ENCODE assay signal across 32 mouse cellular contexts in the genomic region with DNA sequence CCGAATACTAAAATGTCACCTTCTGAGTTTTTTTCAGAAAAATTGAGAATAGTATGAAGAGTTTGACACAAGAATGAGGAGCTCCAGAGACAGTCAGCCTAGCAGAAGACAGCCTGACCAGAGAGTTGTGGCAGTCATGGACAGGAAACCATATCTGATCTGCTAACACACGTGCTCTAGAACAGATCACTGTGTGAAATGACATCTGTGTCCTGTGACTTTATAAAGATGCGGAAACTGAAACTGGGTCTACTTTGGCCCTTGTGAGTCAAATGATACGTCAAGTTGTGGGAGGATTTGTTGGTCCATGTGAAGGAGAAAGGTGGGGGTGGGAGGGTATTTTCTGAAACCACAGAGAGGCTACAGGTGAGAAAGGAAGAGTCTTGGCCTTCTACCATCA. TPM values are rescaled to one million over a fixed set of nuclear protein-coding genes. Genes with fewer than 3 reads are reported as not detected.
DNase-seq lines count a peak whose midpoint lies in the region; ATAC-seq and TF ChIP-seq lines count a peak whose summit lies in the region.
"Had no signal": no experiment of that assay in that cellular context is flagged by ENCODE, and none has a peak within 500 bp of the region (broad histone marks: within the 10 kb centered on the region; RNA-seq: fewer than 3 reads in every experiment).

No protein-coding gene starts in this region.

- H3K4me1 ChIP-seq in CH12.LX (ENCODE audit: control insufficient read depth in 1 of 2, insufficient read depth in 2 of 2): peaks cover 10 to 19% of the 10 kb centered on the region in 2 experiments
- H3K4me1 ChIP-seq in forebrain, embryonic 14.5 days (ENCODE audit: control insufficient read depth, insufficient read depth, low read length): no peaks in the 10 kb centered on the region
- no peaks in the 10 kb centered on the region for H3K4me1 ChIP-seq in midbrain, postnatal 0 days (ENCODE audit: insufficient read depth, low read length)
- H3K4me1 ChIP-seq: embryonic facial prominence, embryonic 12.5 days; embryonic facial prominence, embryonic 15.5 days; forebrain, embryonic 15.5 days; hindbrain, embryonic 12.5 days; hindbrain, embryonic 15.5 days had no signal

- H3K36me3 ChIP-seq in CH12.LX (replicated peaks in 1 of 2; ENCODE audit: control insufficient read depth in 1 of 2, insufficient read depth in 1 of 2, low read length in 1 of 2) (no peaks in the 10 kb centered on the region), macrophage (ENCODE audit: inconsistent target) (no peaks in the 10 kb centered on the region)
- no peaks in the 10 kb centered on the region for H3K36me3 ChIP-seq in forebrain, embryonic 14.5 days (ENCODE audit: control insufficient read depth, insufficient read depth, low read length)
- no peaks in the 10 kb centered on the region for H3K36me3 ChIP-seq in midbrain, postnatal 0 days (ENCODE audit: insufficient read depth, low read length)
- H3K36me3 ChIP-seq: embryonic facial prominence, embryonic 12.5 days; embryonic facial prominence, embryonic 15.5 days; forebrain, embryonic 15.5 days; hindbrain, embryonic 12.5 days; hindbrain, embryonic 15.5 days had no signal

- ATAC-seq in monocyte, adult 5-6 weeks (replicated peaks; ENCODE audit: insufficient number of reproducible peaks, low FRiP score, low TSS enrichment, poor library complexity, severe bottlenecking): peak; percentile 29; the same call in 1 of the 2 replicates
- no peak for ATAC-seq in cerebellum, adult (ENCODE audit: insufficient number of reproducible peaks, low FRiP score, low TSS enrichment)
- ATAC-seq in forebrain, embryonic 14.5 days: no peak
- no peak for ATAC-seq in midbrain, postnatal 0 days (ENCODE audit: low FRiP score)
- ATAC-seq: activated CD4-positive, CD25-positive, alpha-beta regulatory T cell, adult 4 months; CD4-positive, CD25-positive, alpha-beta regulatory T cell, adult 4 months; forebrain, embryonic 15.5 days had no signal

- in situ Hi-C loops in CH12.LX (cut with MboI; ENCODE audit: low pct_ligation_motif_present, low pct_unique_long_range_greater_than_20kb, low sequenced_read_pairs): no loop called here

- H3K9ac ChIP-seq in CH12.LX (ENCODE audit: insufficient read depth, low read depth): no peak overlapping the region
- no peak overlapping the region for H3K9ac ChIP-seq in forebrain, embryonic 14.5 days (ENCODE audit: low read length)
- H3K9ac ChIP-seq in midbrain, postnatal 0 days (replicated peaks; ENCODE audit: low read length, poor library complexity, severe bottlenecking): no peak overlapping the region
- H3K9ac ChIP-seq: embryonic facial prominence, embryonic 12.5 days; embryonic facial prominence, embryonic 15.5 days; forebrain, embryonic 15.5 days; hindbrain, embryonic 12.5 days; hindbrain, embryonic 15.5 days had no signal

- H3K79me2 ChIP-seq in CH12.LX (replicated peaks; ENCODE audit: control insufficient read depth, extremely low read depth, insufficient read depth, poor library complexity, severe bottlenecking) (no peaks in the 10 kb centered on the region), macrophage (ENCODE audit: inconsistent target) (no peaks in the 10 kb centered on the region)

- no peaks in the 10 kb centered on the region for H3K27me3 ChIP-seq in CH12.LX (replicated peaks)
- no peaks in the 10 kb centered on the region; the same call in 1 of the 2 replicates for H3K27me3 ChIP-seq in forebrain, embryonic 14.5 days (replicated peaks; ENCODE audit: control insufficient read depth, insufficient read depth, low read length)
- H3K27me3 ChIP-seq in midbrain, postnatal 0 days (ENCODE audit: insufficient read depth, low read length): no peaks in the 10 kb centered on the region
- H3K27me3 ChIP-seq: embryonic facial prominence, embryonic 12.5 days; embryonic facial prominence, embryonic 15.5 days; forebrain, embryonic 15.5 days; hindbrain, embryonic 12.5 days; hindbrain, embryonic 15.5 days had no signal

- dilution Hi-C loops in CH12.LX (cut with MboI; ENCODE audit: extremely low pct_ligation_motif_present, extremely low pct_unique_long_range_greater_than_20kb, low sequenced_read_pairs): no loop called here

- peaks cover 6% of the 10 kb centered on the region for H3K9me3 ChIP-seq in CH12.LX (replicated peaks; ENCODE audit: low read length)
- H3K9me3 ChIP-seq in forebrain, embryonic 14.5 days (replicated peaks; ENCODE audit: control insufficient read depth, low read length): no peaks in the 10 kb centered on the region
- H3K9me3 ChIP-seq in midbrain, postnatal 0 days (ENCODE audit: low read length): 0 out of 2 replicates have a peak, but pooled peaks cover 3% of the 10 kb centered on the region
- H3K9me3 ChIP-seq: forebrain, embryonic 15.5 days; hindbrain, embryonic 12.5 days; hindbrain, embryonic 15.5 days had no signal

- no peak for TF ChIP-seq CTCF in CH12.LX (conservative IDR thresholded peaks at IDR 0.05 in 1 of 2, IDR thresholded peaks at IDR 0.05 in 1 of 2; ENCODE audit: low read depth in 2 of 2, low read length in 2 of 2)
- no peak for TF ChIP-seq CTCF in midbrain, postnatal 0 days (IDR thresholded peaks at IDR 0.05)

- TF ChIP-seq POLR2A in CH12.LX (IDR thresholded peaks at IDR 0.05; ENCODE audit: low read depth, low read length): no peak

- H3K4me2 ChIP-seq in CH12.LX (ENCODE audit: insufficient read depth, low read depth, poor library complexity, severe bottlenecking): peak overlapping the region; percentile 31
- no peak overlapping the region for H3K4me2 ChIP-seq in forebrain, embryonic 14.5 days (ENCODE audit: low read length)
- no peak overlapping the region for H3K4me2 ChIP-seq in midbrain, postnatal 0 days (ENCODE audit: low read depth, low read length, poor library complexity, severe bottlenecking)
- H3K4me2 ChIP-seq: embryonic facial prominence, embryonic 12.5 days; embryonic facial prominence, embryonic 15.5 days; forebrain, embryonic 15.5 days; heart, embryonic 11.5 days; hindbrain, embryonic 12.5 days; hindbrain, embryonic 15.5 days had no signal

- WGBS in macrophage (ENCODE audit: missing documents): 70% methylated on average over 4 of the region's 4 CpGs
- WGBS in forebrain, embryonic 14.5 days: 91% methylated on average over 4 of the region's 4 CpGs
- 81% methylated on average over 4 of the region's 4 CpGs for WGBS in midbrain, postnatal 0 days

- H3K27ac ChIP-seq in CH12.LX (ENCODE audit: insufficient read depth, low read depth) (no peak overlapping the region), macrophage (peak overlapping the region; percentile 5; the same call in 1 of the 2 replicates)
- no peak overlapping the region for H3K27ac ChIP-seq in forebrain, embryonic 14.5 days (ENCODE audit: low read depth, low read length)
- no peak overlapping the region for H3K27ac ChIP-seq in midbrain, postnatal 0 days (ENCODE audit: low read depth, low read length)
- H3K27ac ChIP-seq: embryonic facial prominence, embryonic 12.5 days; embryonic facial prominence, embryonic 15.5 days; forebrain, embryonic 15.5 days; heart, adult 2 months; hindbrain, embryonic 12.5 days; hindbrain, embryonic 15.5 days had no signal

- no peak for TF ChIP-seq RAD21 in CH12.LX (IDR thresholded peaks at IDR 0.05; ENCODE audit: low read depth, low read length)

- H3K4me3 ChIP-seq in CH12.LX (replicated peaks in 1 of 3; ENCODE audit: low read depth in 2 of 3, low read length in 2 of 3, poor library complexity in 1 of 3) (no peak overlapping the region), macrophage (ENCODE audit: inconsistent target) (no peak overlapping the region)
- no peak overlapping the region for H3K4me3 ChIP-seq in forebrain, embryonic 14.5 days (ENCODE audit: low read depth, low read length)
- H3K4me3 ChIP-seq in midbrain, postnatal 0 days (ENCODE audit: low read depth, low read length): no peak overlapping the region
- H3K4me3 ChIP-seq: embryonic facial prominence, embryonic 12.5 days; embryonic facial prominence, embryonic 15.5 days; forebrain, embryonic 15.5 days; heart, adult 2 months; hindbrain, embryonic 12.5 days; hindbrain, embryonic 15.5 days had no signal

- peak; percentile 53 for DNase-seq in CH12.LX (ENCODE audit: extremely low read depth)
- no peak for DNase-seq in forebrain, embryonic 14.5 days (ENCODE audit: low spot score)
- no peak for DNase-seq in cerebellum, postnatal 14 days
- no peak for DNase-seq in midbrain, postnatal 0 days (ENCODE audit: low spot score)
- DNase-seq: adrenal gland, postnatal 10 days; adrenal gland, postnatal 36 days; cerebellum, adult 11-12 months; cerebellum, adult 8-10 months; cerebellum, postnatal 10 days; gastrocnemius, postnatal 25 days; heart, adult 2 months had no signal

- TF ChIP-seq EP300 in CH12.LX (IDR thresholded peaks at IDR 0.05; ENCODE audit: low read length): 0 out of 2 replicates have a peak, but pooled peaks have one; percentile 46

RNA-seq across cellular contexts. Expression of gene Sh2d1b1, which starts 6.4 kb away (rescaled TPM):
- 1.9 and 2.6 TPM in 2 replicates for total RNA-seq in CH12.LX (2012; rRNA removed)
- 9.7 and 11.5 TPM in 2 replicates for total RNA-seq in CH12.LX (2014; rRNA removed)
- polyA plus RNA-seq in CH12.LX (2012; ENCODE audit: insufficient read length, low read depth): 13.7 and 13.9 TPM in 2 replicates
- total RNA-seq in macrophage (2018; cell fraction: chromatin; rRNA removed): 1 to 10 TPM in 7 of 26 experiments, under 1 TPM in 9, not detected in 10; 0.25 to 3.3 (median 0.90) TPM
- total RNA-seq in macrophage (2018; cell fraction: cytosol; rRNA removed): 1 to 10 TPM in 23 of 26 experiments, under 1 TPM in 3; 0.53 to 3.6 (median 2.1) TPM
- total RNA-seq in macrophage (2018; cell fraction: nucleus; rRNA removed): 1 to 10 TPM in 12 of 26 experiments, under 1 TPM in 13, not detected in 1; 0.29 to 4.1 (median 0.97) TPM
- polyA plus RNA-seq in macrophage (2018): 0.91 to 2.3 TPM (median 1.9 TPM) in 3 replicates
- total RNA-seq in monocyte, adult 5-6 weeks (2017): 56.6 to 68.4 TPM (median 66.9 TPM) in 3 replicates
- 0.09 TPM in 1 of 2 replicates, not detected in the other for polyA plus RNA-seq in forebrain, embryonic 14.5 days (2014; fragmentation: Nextera tagmentation; extraction: Ambion mirVana)
- total RNA-seq in midbrain, postnatal 0 days (2014; rRNA removed): not detected in 2 replicates
- polyA plus RNA-seq in midbrain, postnatal 0 days (2015; fragmentation: Nextera tagmentation; extraction: Ambion mirVana): not detected in 2 replicates
- total RNA-seq: gastrocnemius, adult 8-10 months; gastrocnemius, postnatal 25 days had no signal
- polyA plus RNA-seq: CD4-positive, CD25-positive, alpha-beta regulatory T cell, adult 4 months; forebrain, embryonic 11.5 days; hindbrain, embryonic 12.5 days had no signal

RNA-seq across cellular contexts. Expression of gene Gm7694, which starts 35.4 kb away (rescaled TPM):
- total RNA-seq in CH12.LX (2012; rRNA removed) (0.04 TPM in 1 of 2 replicates, not detected in the other), CH12.LX (2014; rRNA removed) (not detected in 2 replicates)
- polyA plus RNA-seq in CH12.LX (2012; ENCODE audit: insufficient read length, low read depth) (not detected in 2 replicates), macrophage (2018) (0.98 to 1.6 TPM (median 1.2 TPM) in 3 replicates)
- 1 to 10 TPM in 19 of 26 experiments, under 1 TPM in 7; 0.21 to 3.6 (median 1.4) TPM for total RNA-seq in macrophage (2018; cell fraction: chromatin; rRNA removed)
- 1 to 10 TPM in 13 of 26 experiments, under 1 TPM in 13; 0.35 to 2.0 (median 0.96) TPM for total RNA-seq in macrophage (2018; cell fraction: cytosol; rRNA removed)
- 1 to 10 TPM in 20 of 26 experiments, under 1 TPM in 6; 0.52 to 5.0 (median 2.0) TPM for total RNA-seq in macrophage (2018; cell fraction: nucleus; rRNA removed)
- total RNA-seq in monocyte, adult 5-6 weeks (2017): 0.11 to 1.7 TPM (median 0.38 TPM) in 3 replicates
- polyA plus RNA-seq in forebrain, embryonic 14.5 days (2014; fragmentation: Nextera tagmentation; extraction: Ambion mirVana): 2.3 TPM in 2 replicates
- total RNA-seq in midbrain, postnatal 0 days (2014; rRNA removed): 1.8 and 2.2 TPM in 2 replicates
- polyA plus RNA-seq in midbrain, postnatal 0 days (2015; fragmentation: Nextera tagmentation; extraction: Ambion mirVana): 0.72 and 0.79 TPM in 2 replicates
- polyA plus RNA-seq: activated CD4-positive, CD25-positive, alpha-beta regulatory T cell, adult 4 months; CD4-positive, CD25-positive, alpha-beta regulatory T cell, adult 4 months had no signal

RNA-seq across cellular contexts. Expression of gene Spata46, which starts 37.9 kb away (rescaled TPM):
- total RNA-seq in CH12.LX (2012; rRNA removed): not detected in 2 replicates
- not detected in 2 replicates for total RNA-seq in CH12.LX (2014; rRNA removed)
- not detected in 2 replicates for polyA plus RNA-seq in CH12.LX (2012; ENCODE audit: insufficient read length, low read depth)
- not detected for total RNA-seq in macrophage (2018; cell fraction: chromatin; rRNA removed)
- total RNA-seq in macrophage (2018; cell fraction: cytosol; rRNA removed): not detected
- not detected for total RNA-seq in macrophage (2018; cell fraction: nucleus; rRNA removed)
- polyA plus RNA-seq in macrophage (2018): not detected in 3 replicates
- total RNA-seq in monocyte, adult 5-6 weeks (2017): not detected in 3 replicates
- 0.70 and 0.99 TPM in 2 replicates for polyA plus RNA-seq in forebrain, embryonic 14.5 days (2014; fragmentation: Nextera tagmentation; extraction: Ambion mirVana)
- total RNA-seq in midbrain, postnatal 0 days (2014; rRNA removed): not detected in 2 replicates
- 0.42 TPM in 1 of 2 replicates, not detected in the other for polyA plus RNA-seq in midbrain, postnatal 0 days (2015; fragmentation: Nextera tagmentation; extraction: Ambion mirVana)
- total RNA-seq: adrenal gland, postnatal 10 days; adrenal gland, postnatal 36 days; ES-E14; gastrocnemius, adult 8-10 months; gastrocnemius, postnatal 25 days; heart, adult 2 months; heart, postnatal 25 days; hematopoietic stem cell, adult 5-6 weeks had no signal
- polyA plus RNA-seq: activated CD4-positive, CD25-positive, alpha-beta regulatory T cell, adult 4 months; C2C12; CD4-positive, CD25-positive, alpha-beta regulatory T cell, adult 4 months had no signal

RNA-seq across cellular contexts. Expression of gene Sh2d1b2, which starts 38.1 kb away (rescaled TPM):
- total RNA-seq in CH12.LX (2012; rRNA removed): 0.47 TPM in 1 of 2 replicates, not detected in the other
- total RNA-seq in CH12.LX (2014; rRNA removed): not detected in 2 replicates
- 1.1 and 1.9 TPM in 2 replicates for polyA plus RNA-seq in CH12.LX (2012; ENCODE audit: insufficient read length, low read depth)
- not detected for total RNA-seq in macrophage (2018; cell fraction: chromatin; rRNA removed)
- not detected for total RNA-seq in macrophage (2018; cell fraction: cytosol; rRNA removed)
- total RNA-seq in macrophage (2018; cell fraction: nucleus; rRNA removed): not detected
- not detected in 3 replicates for polyA plus RNA-seq in macrophage (2018)
- 0.58 to 0.85 TPM in 2 of 3 replicates, not detected in the other for total RNA-seq in monocyte, adult 5-6 weeks (2017)
- polyA plus RNA-seq in forebrain, embryonic 14.5 days (2014; fragmentation: Nextera tagmentation; extraction: Ambion mirVana): not detected in 2 replicates
- 0.11 TPM in 1 of 2 replicates, not detected in the other for total RNA-seq in midbrain, postnatal 0 days (2014; rRNA removed)
- polyA plus RNA-seq in midbrain, postnatal 0 days (2015; fragmentation: Nextera tagmentation; extraction: Ambion mirVana): not detected in 2 replicates
- total RNA-seq: adrenal gland, postnatal 10 days; adrenal gland, postnatal 36 days; ES-E14; gastrocnemius, adult 8-10 months; gastrocnemius, postnatal 25 days; heart, adult 2 months; heart, postnatal 25 days; hematopoietic stem cell, adult 5-6 weeks had no signal
- polyA plus RNA-seq: activated CD4-positive, CD25-positive, alpha-beta regulatory T cell, adult 4 months; CD4-positive, CD25-positive, alpha-beta regulatory T cell, adult 4 months; embryonic facial prominence, embryonic 12.5 days; embryonic facial prominence, embryonic 15.5 days; forebrain, embryonic 15.5 days; gonadal fat pad, adult 2 months; heart, adult 2 months; heart, embryonic 11.5 days; heart, embryonic 14.5 days; heart, postnatal 0 days; hindbrain, embryonic 12.5 days; hindbrain, embryonic 15.5 days; intestine, embryonic 14.5 days had no signal

RNA-seq across cellular contexts. Expression of gene Uhmk1, which starts 55.5 kb away (rescaled TPM):
- total RNA-seq in CH12.LX (2012; rRNA removed): 22.7 and 23.8 TPM in 2 replicates
- 30.7 and 32.5 TPM in 2 replicates for total RNA-seq in CH12.LX (2014; rRNA removed)
- 21.5 and 25.0 TPM in 2 replicates for polyA plus RNA-seq in CH12.LX (2012; ENCODE audit: insufficient read length, low read depth)
- 10 to 100 TPM; 15.4 to 53.2 (median 35.1) TPM for total RNA-seq in macrophage (2018; cell fraction: chromatin; rRNA removed)
- 100 to 1,000 TPM in 7 of 26 experiments, 10 to 100 TPM in 19; 64.5 to 119 (median 90.6) TPM for total RNA-seq in macrophage (2018; cell fraction: cytosol; rRNA removed)
- 100 to 1,000 TPM in 2 of 26 experiments, 10 to 100 TPM in 24; 37.6 to 115 (median 60.7) TPM for total RNA-seq in macrophage (2018; cell fraction: nucleus; rRNA removed)
- polyA plus RNA-seq in macrophage (2018): 39.0 to 70.1 TPM (median 52.2 TPM) in 3 replicates
- total RNA-seq in monocyte, adult 5-6 weeks (2017): 63.3 to 98.2 TPM (median 65.8 TPM) in 3 replicates
- 7.4 and 7.5 TPM in 2 replicates for polyA plus RNA-seq in forebrain, embryonic 14.5 days (2014; fragmentation: Nextera tagmentation; extraction: Ambion mirVana)
- 46.4 and 57.3 TPM in 2 replicates for total RNA-seq in midbrain, postnatal 0 days (2014; rRNA removed)
- polyA plus RNA-seq in midbrain, postnatal 0 days (2015; fragmentation: Nextera tagmentation; extraction: Ambion mirVana): 7.2 and 8.2 TPM in 2 replicates
